Mouse (Mus musculus) small intestine, adult 2 months (tissue): ENCODE data around the gene Deaf1. TPM values are rescaled to one million over a fixed set of nuclear protein-coding genes. Genes with fewer than 3 reads are reported as not detected.

ENCODE experiments used
- H3K27ac ChIP-seq: fragments of 200-500 bp; 2 replicates; pipeline ENCODE4 v1.5.1; 2012; ENCODE audit warnings: low read depth, low read length, control low read depth, inconsistent platforms; ENCODE audit not compliant: insufficient read depth
- H3K27me3 ChIP-seq: fragments of 200-500 bp; 2 replicates; pipeline ENCODE4 v1.6.1; 2012; ENCODE audit warnings: mild to moderate bottlenecking, moderate library complexity, low read length, inconsistent platforms; ENCODE audit not compliant: control insufficient read depth, insufficient read depth
- H3K36me3 ChIP-seq: fragments of 200-500 bp; 2 replicates; pipeline ENCODE4 v1.6.1; 2012; ENCODE audit warnings: mild to moderate bottlenecking, low read length, control low read depth, inconsistent platforms; ENCODE audit not compliant: control insufficient read depth, insufficient read depth
- H3K4me1 ChIP-seq: fragments of 200-500 bp; 2 replicates; pipeline ENCODE4 v1.6.1; 2012; ENCODE audit warnings: low read length, inconsistent platforms, mixed read lengths; ENCODE audit not compliant: control insufficient read depth, insufficient read depth, insufficient read length
- H3K4me3 ChIP-seq: fragments of 200-500 bp; 2 replicates; pipeline ENCODE4 v1.5.1; 2012; ENCODE audit warnings: low read depth, mild to moderate bottlenecking, control low read depth, inconsistent platforms, low read length, moderate library complexity
- CTCF ChIP-seq: fragments of 200-500 bp; IDR thresholded peaks from 2 replicates; pipeline ENCODE4 v1.5.1; 2012; ENCODE audit warnings: low read depth, mild to moderate bottlenecking, control low read depth, inconsistent platforms, low read length, moderate library complexity, mixed read lengths; ENCODE audit not compliant: insufficient replicate concordance, insufficient read length; ENCODE audit errors: extremely low read depth
- POLR2A ChIP-seq: fragments of 200-500 bp; IDR thresholded peaks from 2 replicates; pipeline ENCODE4 v1.6.1; 2012; ENCODE audit warnings: low read depth, mild to moderate bottlenecking, control low read depth, inconsistent platforms, low read length, moderate library complexity
- WGBS: fragments of 180-500 bp; shearing (Covaris S2); methylation state at CpG from one replicate; pipeline ENCODE4 v1.1.7; 2018; 5-methylcytosine and 5-hydroxymethylcytosine counted together
- polyA plus RNA-seq: library from polyadenylated mRNA; depleted of rRNA; stranded (reverse); fragments of >200 nt; gene quantifications from 2 replicates; pipeline ENCODE4 v1.2.3, GENCODE M21; 2012

Deaf1 gene
- polyA plus RNA-seq, 1 experiment, result 26.0 TPM

- peak overlapping the region; percentile 39 for H3K4me3 ChIP-seq
- H3K27ac ChIP-seq, result no peak overlapping the region
- H3K36me3 ChIP-seq, result no peaks in the 10 kb centered on the region
- TF ChIP-seq CTCF, result no peak
- TF ChIP-seq POLR2A, result no peak
- WGBS, result 1% methylated on average over 53 of the region's 53 CpGs
- peaks cover 30% of the 10 kb centered on the region for H3K27me3 ChIP-seq
- H3K4me1 ChIP-seq, result peaks cover 13% of the 10 kb centered on the region
Measured at GRCm38 (mm10) chr7:141293852-141294471, 33.5 kb downstream of the Deaf1 start.

GRCm38 (mm10) chr7:141292583-141293388 lies 34.7 kb downstream of the Deaf1 start:
- TF ChIP-seq POLR2A, result no peak
- TF ChIP-seq CTCF, result no peak
- peaks cover 30% of the 10 kb centered on the region for H3K27me3 ChIP-seq
- peaks cover 13% of the 10 kb centered on the region for H3K4me1 ChIP-seq
- WGBS, result 76% methylated on average over 15 of the region's 15 CpGs
- H3K4me3 ChIP-seq, result no peak overlapping the region
- no peaks in the 10 kb centered on the region for H3K36me3 ChIP-seq
- no peak overlapping the region for H3K27ac ChIP-seq

- H3K4me3 ChIP-seq, result peak within 1 kb of the TSS; percentile 41
- 9% methylated on average over 46 of the region's 46 CpGs for WGBS
- H3K4me1 ChIP-seq, result peaks cover 13% of the 10 kb centered on the region
- no peak within 1 kb of the TSS for H3K27ac ChIP-seq
- H3K36me3 ChIP-seq, result no peaks in the 10 kb centered on the region
- peaks cover 30% of the 10 kb centered on the region for H3K27me3 ChIP-seq
- no peak for TF ChIP-seq POLR2A
- no peak for TF ChIP-seq CTCF
Measured at GRCm38 (mm10) chr7:141291921-141292582, 35.4 kb downstream of the Deaf1 start, which contains the start of gene Drd4. Drd4 (plus strand) TSS chr7:141292006.

GRCm38 (mm10) chr7:141288042-141288441 lies 39.4 kb downstream of the Deaf1 start:
- Histone ChIP-seq H3K4me3 (no peak overlapping the region), H3K27me3 (peaks cover 15% of the 10 kb centered on the region), H3K4me1 (peaks cover 12% of the 10 kb centered on the region), H3K27ac (no peak overlapping the region), H3K36me3 (no peaks in the 10 kb centered on the region)
- TF ChIP-seq POLR2A (no peak), CTCF (no peak)
- 86% methylated on average over 3 of the region's 3 CpGs for WGBS

GRCm38 (mm10) chr7:141282756-141283155 lies 44.7 kb downstream of the Deaf1 start:
- H3K4me1 ChIP-seq, result peaks cover 20% of the 10 kb centered on the region
- no peaks in the 10 kb centered on the region for H3K36me3 ChIP-seq
- whole genome bisulfite sequencing, result 87% methylated on average over 4 of the region's 4 CpGs
- H3K27ac ChIP-seq, result no peak overlapping the region
- no peaks in the 10 kb centered on the region for H3K27me3 ChIP-seq
- TF ChIP-seq POLR2A, result no peak
- TF ChIP-seq CTCF, result no peak
- no peak overlapping the region for H3K4me3 ChIP-seq

- Histone ChIP-seq H3K27me3 (no peaks in the 10 kb centered on the region), H3K27ac (no peak overlapping the region), H3K4me3 (no peak overlapping the region), H3K4me1 (peaks cover 27% of the 10 kb centered on the region), H3K36me3 (no peaks in the 10 kb centered on the region)
- TF ChIP-seq CTCF (no peak), POLR2A (no peak)
- 79% methylated on average over 6 of the region's 6 CpGs for WGBS
Measured at GRCm38 (mm10) chr7:141281442-141281841, 46.0 kb downstream of the Deaf1 start.
